Mouse (Mus musculus) heart, postnatal 0 days (tissue): ENCODE measurements around the gene C530008M17Rik.

Experiments used
- CTCF ChIP-seq: IDR thresholded peaks from 2 replicates; pipeline ENCODE4 v1.5.1; 2016; ENCODE audit warnings: antibody characterized with exemption, control low read depth, low read depth
- EP300 ChIP-seq: IDR thresholded peaks from 2 replicates; pipeline ENCODE4 v1.6.1; 2016; ENCODE audit warnings: antibody characterized with exemption, low read depth

DNA sequence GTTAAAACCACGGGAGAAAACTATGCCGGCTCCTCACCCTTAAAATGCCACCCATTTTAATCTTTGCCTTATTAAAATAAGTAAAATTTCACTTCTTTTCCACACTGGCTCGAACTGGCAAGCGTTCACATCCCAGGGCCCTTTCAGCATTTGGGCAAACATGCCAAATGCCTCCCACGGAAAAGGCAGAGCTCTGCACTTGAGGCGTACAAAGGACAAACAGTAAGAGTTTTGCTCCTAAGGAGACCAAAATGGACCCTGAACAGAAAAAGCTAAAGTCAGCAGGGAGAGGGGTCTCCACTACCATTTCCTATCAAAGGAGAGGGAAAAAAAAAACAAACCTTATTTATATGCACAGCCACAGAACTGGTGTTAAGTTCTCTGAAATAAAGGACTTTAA lies 107.4 kb downstream of the C530008M17Rik start:
- TF ChIP-seq CTCF = no peak
- no peak for TF ChIP-seq EP300
